Mouse (Mus musculus): ENCODE measurements at regions not wholly inside any gene's neighbourhood (a gene's known extent, or its start where the extent isn't known, plus 50 kb on each side); places are given as distances from the start of the nearest gene placed in this dataset.

GRCm38 (mm10) chr10:29921658-29922057, 278.7 kb downstream of the Cenpw start:
- no peak overlapping the region for H3K27ac ChIP-seq (ENCODE audit: insufficient read depth, low read depth, low read length)
- H3K36me3 ChIP-seq (ENCODE audit: control insufficient read depth, insufficient read depth, low read length), result no peaks in the 10 kb centered on the region
- no peak overlapping the region for H3K4me3 ChIP-seq (ENCODE audit: insufficient read depth, low read depth, low read length)
- WGBS, result 21% methylated on average over 4 of the region's 4 CpGs
- no peaks in the 10 kb centered on the region for H3K27me3 ChIP-seq (replicated peaks; ENCODE audit: control insufficient read depth, insufficient read depth, low read length)
- no peaks in the 10 kb centered on the region for H3K4me1 ChIP-seq (ENCODE audit: control insufficient read depth, insufficient read depth, low read length)
- no peak for DNase-seq
- TF ChIP-seq POLR2A (IDR thresholded peaks at IDR 0.05; ENCODE audit: low read depth, low read length) (no peak), CTCF (conservative IDR thresholded peaks at IDR 0.05; ENCODE audit: insufficient read depth, insufficient read length, low read depth, low read length) (no peak)

DNA sequence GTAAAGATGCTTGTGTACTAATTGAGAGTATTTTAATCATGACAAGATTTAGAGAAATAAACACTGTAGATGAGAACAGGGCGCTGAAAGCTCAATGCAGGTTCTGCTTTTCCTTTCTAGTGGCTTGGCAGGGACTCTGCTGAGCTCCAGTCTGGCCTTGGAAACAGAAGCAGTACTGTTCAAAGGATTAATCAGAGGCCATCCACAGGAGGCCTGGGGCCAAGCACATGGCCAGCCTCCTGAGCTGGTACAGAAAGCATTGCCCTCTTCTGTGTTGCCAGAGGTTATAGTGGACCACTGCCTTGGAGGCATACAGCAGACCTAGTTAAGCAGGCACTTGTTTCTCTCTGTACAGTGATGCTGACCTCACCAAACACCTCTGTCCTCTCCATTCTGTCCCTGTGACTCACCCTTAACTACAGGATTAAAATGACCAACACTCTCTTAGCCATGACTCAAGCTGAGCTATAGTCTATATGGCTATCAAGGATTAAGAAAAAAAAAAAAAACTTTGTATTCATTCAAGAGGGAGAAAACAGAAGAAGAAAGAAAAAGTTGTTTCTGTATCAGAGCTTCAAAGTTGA, 302.5 kb downstream of the Cenpw start:
- H3K27me3 ChIP-seq (replicated peaks; ENCODE audit: control insufficient read depth, insufficient read depth, low read length), result no peaks in the 10 kb centered on the region
- H3K27ac ChIP-seq (ENCODE audit: insufficient read depth, low read depth, low read length), result no peak overlapping the region
- no peak overlapping the region for H3K4me3 ChIP-seq (ENCODE audit: insufficient read depth, low read depth, low read length)
- no peaks in the 10 kb centered on the region for H3K36me3 ChIP-seq (ENCODE audit: control insufficient read depth, insufficient read depth, low read length)
- TF ChIP-seq POLR2A (IDR thresholded peaks at IDR 0.05; ENCODE audit: low read depth, low read length), result no peak
- no peak for TF ChIP-seq CTCF (conservative IDR thresholded peaks at IDR 0.05; ENCODE audit: insufficient read depth, insufficient read length, low read depth, low read length)
- H3K4me1 ChIP-seq (ENCODE audit: control insufficient read depth, insufficient read depth, low read length), result no peaks in the 10 kb centered on the region
- DNase-seq, result no peak
- 70% methylated on average over 1 of the region's 1 CpGs for WGBS

DNA sequence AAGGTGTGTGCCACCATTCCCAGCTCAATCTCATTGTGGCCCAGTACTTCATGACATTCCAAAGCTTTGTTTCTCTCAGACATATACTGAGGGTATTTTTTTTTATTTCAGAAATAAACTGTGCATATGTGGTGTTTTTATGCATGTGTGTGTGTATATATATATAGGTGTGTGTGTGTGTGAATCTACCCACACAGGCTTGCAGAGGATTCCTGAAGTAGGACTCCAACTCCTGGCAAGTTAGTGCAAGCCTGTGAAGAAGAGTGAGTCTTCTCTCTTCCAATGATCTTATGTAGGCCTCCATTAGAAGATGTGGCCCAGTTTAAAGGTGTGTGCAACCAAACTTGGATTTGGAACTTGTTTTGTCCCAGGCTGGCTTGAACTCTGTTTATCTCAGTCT, 328.9 kb upstream of the Rspo3 start:
- no peaks in the 10 kb centered on the region for H3K27me3 ChIP-seq (replicated peaks; ENCODE audit: control insufficient read depth, insufficient read depth, low read length)
- H3K36me3 ChIP-seq (ENCODE audit: control insufficient read depth, insufficient read depth, low read length), result no peaks in the 10 kb centered on the region
- no peak for DNase-seq
- H3K4me1 ChIP-seq (ENCODE audit: control insufficient read depth, insufficient read depth, low read length), result no peaks in the 10 kb centered on the region
- no peak overlapping the region for H3K4me3 ChIP-seq (ENCODE audit: insufficient read depth, low read depth, low read length)
- no peak for TF ChIP-seq CTCF (conservative IDR thresholded peaks at IDR 0.05; ENCODE audit: insufficient read depth, insufficient read length, low read depth, low read length)
- TF ChIP-seq POLR2A (IDR thresholded peaks at IDR 0.05; ENCODE audit: low read depth, low read length), result no peak
- H3K27ac ChIP-seq (ENCODE audit: insufficient read depth, low read depth, low read length), result no peak overlapping the region

DNA sequence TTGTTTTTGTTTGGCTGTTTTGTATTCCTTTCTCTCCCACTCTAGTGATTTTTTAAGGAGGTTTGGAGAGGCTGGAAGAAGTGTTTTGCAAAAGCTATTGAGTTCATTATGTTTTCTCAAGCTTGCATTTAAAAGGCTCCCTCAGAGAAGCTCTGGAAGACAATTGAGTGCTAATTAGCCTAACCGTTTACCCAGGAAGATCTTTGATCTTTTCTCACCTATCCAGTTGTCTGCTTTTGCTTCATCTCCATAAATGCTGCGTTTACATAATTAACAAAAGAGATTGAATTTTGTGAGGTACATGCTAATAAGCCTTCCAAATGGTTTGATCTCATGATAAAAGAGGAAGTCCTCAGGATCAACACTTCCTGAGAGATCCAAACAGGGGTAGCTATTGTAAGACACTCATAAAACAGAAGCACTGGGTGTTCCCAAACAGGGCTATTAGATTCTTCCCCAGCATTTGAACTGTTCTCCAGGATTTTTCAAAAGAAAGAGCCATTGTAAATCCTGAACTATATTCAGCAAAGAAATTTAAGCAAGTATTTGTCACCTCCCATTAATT, 320.2 kb upstream of the Rspo3 start:
- DNase-seq, result no peak
- Histone ChIP-seq H3K36me3 (ENCODE audit: control insufficient read depth, insufficient read depth, low read length) (no peaks in the 10 kb centered on the region), H3K4me1 (ENCODE audit: control insufficient read depth, insufficient read depth, low read length) (no peaks in the 10 kb centered on the region), H3K4me3 (ENCODE audit: insufficient read depth, low read depth, low read length) (no peak overlapping the region), H3K27me3 (replicated peaks; ENCODE audit: control insufficient read depth, insufficient read depth, low read length) (no peaks in the 10 kb centered on the region), H3K27ac (ENCODE audit: insufficient read depth, low read depth, low read length) (no peak overlapping the region)
- 9% methylated on average over 2 of the region's 2 CpGs for WGBS
- TF ChIP-seq POLR2A (IDR thresholded peaks at IDR 0.05; ENCODE audit: low read depth, low read length), result no peak
- no peak for TF ChIP-seq CTCF (conservative IDR thresholded peaks at IDR 0.05; ENCODE audit: insufficient read depth, insufficient read length, low read depth, low read length)

- Histone ChIP-seq H3K36me3 (ENCODE audit: control insufficient read depth, insufficient read depth, low read length) (no peaks in the 10 kb centered on the region), H3K4me3 (ENCODE audit: insufficient read depth, low read depth, low read length) (no peak overlapping the region), H3K27me3 (replicated peaks; ENCODE audit: control insufficient read depth, insufficient read depth, low read length) (no peaks in the 10 kb centered on the region), H3K4me1 (ENCODE audit: control insufficient read depth, insufficient read depth, low read length) (no peaks in the 10 kb centered on the region), H3K27ac (ENCODE audit: insufficient read depth, low read depth, low read length) (no peak overlapping the region)
- WGBS, result 58% methylated on average over 2 of the region's 2 CpGs
- TF ChIP-seq POLR2A (IDR thresholded peaks at IDR 0.05; ENCODE audit: low read depth, low read length), result no peak
- no peak for TF ChIP-seq CTCF (conservative IDR thresholded peaks at IDR 0.05; ENCODE audit: insufficient read depth, insufficient read length, low read depth, low read length)
- DNase-seq, result no peak
Measured at GRCm38 (mm10) chr10:29852516-29852915, 316.8 kb upstream of the Rspo3 start.

GRCm38 (mm10) chr10:29824939-29825658, 289.4 kb upstream of the Rspo3 start:
- no peak overlapping the region for H3K4me3 ChIP-seq (ENCODE audit: insufficient read depth, low read depth, low read length)
- no peak for DNase-seq
- no peaks in the 10 kb centered on the region for H3K36me3 ChIP-seq (ENCODE audit: control insufficient read depth, insufficient read depth, low read length)
- no peaks in the 10 kb centered on the region for H3K4me1 ChIP-seq (ENCODE audit: control insufficient read depth, insufficient read depth, low read length)
- H3K27ac ChIP-seq (ENCODE audit: insufficient read depth, low read depth, low read length), result no peak overlapping the region
- H3K27me3 ChIP-seq (replicated peaks; ENCODE audit: control insufficient read depth, insufficient read depth, low read length), result no peaks in the 10 kb centered on the region
- TF ChIP-seq POLR2A (IDR thresholded peaks at IDR 0.05; ENCODE audit: low read depth, low read length) (no peak), CTCF (conservative IDR thresholded peaks at IDR 0.05; ENCODE audit: insufficient read depth, insufficient read length, low read depth, low read length) (no peak)
- WGBS, result 78% methylated on average over 5 of the region's 5 CpGs

- no peak for DNase-seq
- TF ChIP-seq POLR2A (IDR thresholded peaks at IDR 0.05; ENCODE audit: low read depth, low read length) (no peak), CTCF (conservative IDR thresholded peaks at IDR 0.05; ENCODE audit: insufficient read depth, insufficient read length, low read depth, low read length) (no peak)
- H3K27ac ChIP-seq (ENCODE audit: insufficient read depth, low read depth, low read length), result no peak overlapping the region
- H3K4me3 ChIP-seq (ENCODE audit: insufficient read depth, low read depth, low read length), result no peak overlapping the region
- H3K27me3 ChIP-seq (replicated peaks; ENCODE audit: control insufficient read depth, insufficient read depth, low read length), result no peaks in the 10 kb centered on the region
- no peaks in the 10 kb centered on the region for H3K4me1 ChIP-seq (ENCODE audit: control insufficient read depth, insufficient read depth, low read length)
- H3K36me3 ChIP-seq (ENCODE audit: control insufficient read depth, insufficient read depth, low read length), result no peaks in the 10 kb centered on the region
Measured at GRCm38 (mm10) chr10:29824413-29824812, 288.7 kb upstream of the Rspo3 start.

All from kidney, adult 2 months (tissue).